Mouse (Mus musculus) CH12.LX (cell line): ENCODE data around the gene Pum1. TPM values are rescaled to one million over a fixed set of nuclear protein-coding genes. Genes with fewer than 3 reads are reported as not detected.
A peak's percentile ranks its signal among the peaks of the same experiment; 100 is the strongest.

Experiments
- DNase-seq: peaks from one replicate; pipeline ENCODE4 v3.0.0-alpha.2; 2013; ENCODE audit errors: extremely low read depth
- H3K27ac ChIP-seq: 2 replicates; pipeline ENCODE4 v1.5.1; 2012; ENCODE audit warnings: low read depth, mild to moderate bottlenecking, control low read depth, moderate library complexity; ENCODE audit not compliant: insufficient read depth
- H3K27me3 ChIP-seq: replicated peaks from 2 replicates; pipeline ENCODE3; 2012; ENCODE audit warnings: inconsistent platforms
- H3K36me3 ChIP-seq, 2 experiments: replicated peaks in 1 of 2; 2 replicates each; pipeline versions ENCODE3 to v1.6.1; 2012; ENCODE audit warnings: inconsistent platforms in 1 of 2, low read length in 1 of 2, mild to moderate bottlenecking in 1 of 2, mixed read lengths in 1 of 2, moderate library complexity in 1 of 2; ENCODE audit not compliant: control insufficient read depth in 1 of 2, insufficient read depth in 1 of 2
- H3K4me1 ChIP-seq, 2 experiments: 2 replicates each; pipeline ENCODE4 v1.6.1; 2012; ENCODE audit warnings: inconsistent platforms in 1 of 2, moderate library complexity in 1 of 2; ENCODE audit not compliant: insufficient read depth in 2 of 2, control insufficient read depth in 1 of 2
- H3K4me2 ChIP-seq: 2 replicates; pipeline ENCODE4 v1.6.1; 2012; ENCODE audit warnings: low read depth, mild to moderate bottlenecking, control low read depth; ENCODE audit not compliant: poor library complexity, insufficient read depth, severe bottlenecking
- H3K4me3 ChIP-seq, 3 experiments: fragments of 150-350 bp in 1 of 3; sonication (generic) in 1 of 3; replicated peaks in 1 of 3; 2 replicates each; pipeline versions ENCODE3 to v1.5.1; 2011 to 2012; ENCODE audit warnings: low read depth in 2 of 3, low read length in 2 of 3, mild to moderate bottlenecking in 2 of 3, moderate library complexity in 2 of 3, control low read depth in 1 of 3, improper control_type of control experiment in 1 of 3, inconsistent platforms in 1 of 3, mixed read lengths in 1 of 3; ENCODE audit not compliant: poor library complexity in 1 of 3
- H3K79me2 ChIP-seq: replicated peaks from 2 replicates; pipeline ENCODE4 v1.6.1; 2012; ENCODE audit warnings: mild to moderate bottlenecking, moderate library complexity; ENCODE audit not compliant: control insufficient read depth, poor library complexity, insufficient read depth, severe bottlenecking; ENCODE audit errors: extremely low read depth
- H3K9ac ChIP-seq: 2 replicates; pipeline ENCODE4 v1.6.1; 2012; ENCODE audit warnings: low read depth, mild to moderate bottlenecking, control low read depth, moderate library complexity; ENCODE audit not compliant: insufficient read depth
- H3K9me3 ChIP-seq: replicated peaks from 2 replicates; pipeline ENCODE3; 2012; ENCODE audit warnings: low read length, inconsistent platforms, mixed read lengths
- BHLHE40 ChIP-seq: IDR thresholded peaks from 2 replicates; pipeline ENCODE4 v1.6.1; 2011; ENCODE audit warnings: mild to moderate bottlenecking, low read depth, low read length, improper control_type of control experiment
- CHD1 ChIP-seq: IDR thresholded peaks from 2 replicates; pipeline ENCODE4 v1.6.1; 2012; ENCODE audit warnings: low read depth, low read length, improper control_type of control experiment, inconsistent platforms
- CTCF ChIP-seq, 2 experiments: IDR thresholded peaks in 1 of 2; conservative IDR thresholded peaks in 1 of 2; 2 replicates each; pipeline ENCODE4 v1.5.1; 2011 to 2012; ENCODE audit warnings: low read depth in 2 of 2, low read length in 2 of 2, improper control_type of control experiment in 1 of 2, inconsistent platforms in 1 of 2, mild to moderate bottlenecking in 1 of 2, moderate library complexity in 1 of 2
- ELF1 ChIP-seq: IDR thresholded peaks from 2 replicates; pipeline ENCODE4 v1.6.1; 2014; ENCODE audit warnings: low read depth, mild to moderate bottlenecking, inconsistent platforms, low read length, improper control_type of control experiment
- GABPA ChIP-seq: IDR thresholded peaks from 2 replicates; pipeline ENCODE4 v1.6.1; 2012; ENCODE audit warnings: low read depth, low read length, improper control_type of control experiment, inconsistent platforms; ENCODE audit not compliant: insufficient replicate concordance
- HCFC1 ChIP-seq: IDR thresholded peaks from 2 replicates; pipeline ENCODE4 v1.6.1; 2012; ENCODE audit warnings: low read depth, mild to moderate bottlenecking, inconsistent platforms, low read length, improper control_type of control experiment
- JUN ChIP-seq: IDR thresholded peaks from 2 replicates; pipeline ENCODE4 v1.6.1; 2011; ENCODE audit warnings: low read depth, mild to moderate bottlenecking, low read length, improper control_type of control experiment, moderate library complexity; ENCODE audit not compliant: insufficient read depth
- JUND ChIP-seq: conservative IDR thresholded peaks from 2 replicates; pipeline ENCODE4 v1.6.1; 2011; ENCODE audit warnings: low read depth, low read length, improper control_type of control experiment
- KAT2A ChIP-seq: IDR thresholded peaks from 2 replicates; pipeline ENCODE4 v1.6.1; 2012; ENCODE audit warnings: low read length, improper control_type of control experiment, inconsistent platforms; ENCODE audit not compliant: insufficient replicate concordance
- MAX ChIP-seq: IDR thresholded peaks from 2 replicates; pipeline ENCODE4 v1.6.1; 2011; ENCODE audit warnings: low read length, improper control_type of control experiment
- MXI1 ChIP-seq: IDR thresholded peaks from 2 replicates; pipeline ENCODE4 v1.6.1; 2011; ENCODE audit warnings: mild to moderate bottlenecking, low read depth, low read length, improper control_type of control experiment
- NELFE ChIP-seq: IDR thresholded peaks from 2 replicates; pipeline ENCODE4 v1.6.1; 2011; ENCODE audit warnings: low read depth, low read length, improper control_type of control experiment
- NRF1 ChIP-seq: IDR thresholded peaks from 2 replicates; pipeline ENCODE4 v1.6.1; 2014; ENCODE audit warnings: low read depth, mild to moderate bottlenecking, inconsistent platforms, low read length, improper control_type of control experiment, moderate library complexity
- PAX5 ChIP-seq: IDR thresholded peaks from 2 replicates; pipeline ENCODE4 v1.6.1; 2012; ENCODE audit warnings: low read length, inconsistent platforms, mixed read lengths
- POLR2A ChIP-seq: IDR thresholded peaks from 2 replicates; pipeline ENCODE4 v1.6.1; 2011; ENCODE audit warnings: low read depth, mild to moderate bottlenecking, improper control_type of control experiment, low read length
- POLR2AphosphoS2 ChIP-seq: IDR thresholded peaks from 2 replicates; pipeline ENCODE4 v1.6.1; 2011; ENCODE audit warnings: low read depth, low read length, improper control_type of control experiment
- ZKSCAN1 ChIP-seq: IDR thresholded peaks from 2 replicates; pipeline ENCODE4 v1.6.1; 2012; ENCODE audit warnings: low read depth, inconsistent platforms, low read length, improper control_type of control experiment, borderline replicate concordance
- ZMIZ1 ChIP-seq: IDR thresholded peaks from 2 replicates; pipeline ENCODE4 v1.6.1; 2012; ENCODE audit warnings: low read depth, mild to moderate bottlenecking, inconsistent platforms, low read length, improper control_type of control experiment
- dilution Hi-C: fragments of 300-500 bp; cut with MboI; formaldehyde crosslinking; loops from 2 replicates; pipeline ENCODE4 v1.14.3; 2020; ENCODE audit warnings: low sequenced_read_pairs; ENCODE audit not compliant: extremely low pct_unique_long_range_greater_than_20kb, extremely low pct_ligation_motif_present
- in situ Hi-C: fragments of 300-500 bp; cut with MboI; formaldehyde crosslinking; loops from 3 replicates; pipeline ENCODE4 v1.14.3; 2019; ENCODE audit warnings: low sequenced_read_pairs, low pct_ligation_motif_present, low pct_unique_long_range_greater_than_20kb, mixed read lengths
- polyA plus RNA-seq: library from polyadenylated mRNA; unstranded; fragments of >175 nt; gene quantifications from 2 replicates; pipeline ENCODE4 v1.2.1, GENCODE M21; 2012; ENCODE audit warnings: low read depth; ENCODE audit not compliant: insufficient read length
- total RNA-seq, 2 experiments: library from RNA; depleted of rRNA; stranded (reverse); fragments of 300-350 nt in 1 of 2; fragments of >200 nt in 1 of 2; gene quantifications; 2 replicates each; pipeline ENCODE4 v1.2.3; 2012 to 2014

Gene Pum1
- total and polyA plus RNA-seq, 3 experiments, result 17.1 to 41.0 (median 38.0) TPM

DNA sequence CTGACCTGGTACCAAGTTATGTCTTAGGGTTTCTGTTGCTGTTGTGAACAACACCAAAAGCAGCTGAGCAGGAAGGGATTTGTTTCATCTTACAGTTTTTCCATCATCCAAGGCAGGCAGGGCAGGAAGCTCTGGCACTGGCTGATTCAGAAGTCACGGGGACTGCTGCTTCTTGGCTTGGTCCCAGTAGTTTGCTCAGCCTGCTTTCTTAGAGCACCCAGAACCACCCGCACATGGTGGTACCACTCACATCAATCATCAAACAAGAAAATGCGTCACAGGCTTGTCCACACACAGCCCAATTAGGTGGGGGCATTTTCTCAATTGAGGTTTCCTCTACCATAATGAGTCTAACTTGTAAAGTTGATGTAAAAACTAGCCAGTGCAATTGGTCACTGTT is 115.9 kb downstream of the Pum1 start:
- dilution Hi-C loops (no loop called here), in situ Hi-C loops (no loop called here)
- Histone ChIP-seq H3K4me2 (no peak overlapping the region), H3K9me3 (no peaks in the 10 kb centered on the region), H3K27ac (no peak overlapping the region), H3K9ac (no peak overlapping the region), H3K4me3 (no peak overlapping the region), H3K79me2 (no peaks in the 10 kb centered on the region), H3K27me3 (no peaks in the 10 kb centered on the region), H3K4me1 (peaks cover 0 to 24% of the 10 kb centered on the region in 2 experiments; a peak in 2 of 4 replicates)
- no peak for DNase-seq
- TF ChIP-seq JUN, result no peak
- no peak for TF ChIP-seq POLR2A
- TF ChIP-seq KAT2A, result no peak
- TF ChIP-seq NRF1, result no peak
- TF ChIP-seq MAX, result no peak
- TF ChIP-seq HCFC1, result no peak
- no peak for TF ChIP-seq BHLHE40
- no peak for TF ChIP-seq ELF1
- TF ChIP-seq GABPA, result no peak
- no peak for TF ChIP-seq NELFE
- no peak for TF ChIP-seq JUND
- TF ChIP-seq PAX5, result no peak
- no peak for TF ChIP-seq ZKSCAN1
- no peak for TF ChIP-seq MXI1
- no peak for TF ChIP-seq CTCF (conservative IDR thresholded peaks at IDR 0.05 in 1 of 2, IDR thresholded peaks at IDR 0.05 in 1 of 2; ENCODE audit: low read depth in 2 of 2, low read length in 2 of 2)
- TF ChIP-seq CHD1, result no peak
- TF ChIP-seq, all 38 proteins: peak for 0
- H3K36me3 ChIP-seq, result peaks cover 65 to 88% of the 10 kb centered on the region in 2 experiments

DNA sequence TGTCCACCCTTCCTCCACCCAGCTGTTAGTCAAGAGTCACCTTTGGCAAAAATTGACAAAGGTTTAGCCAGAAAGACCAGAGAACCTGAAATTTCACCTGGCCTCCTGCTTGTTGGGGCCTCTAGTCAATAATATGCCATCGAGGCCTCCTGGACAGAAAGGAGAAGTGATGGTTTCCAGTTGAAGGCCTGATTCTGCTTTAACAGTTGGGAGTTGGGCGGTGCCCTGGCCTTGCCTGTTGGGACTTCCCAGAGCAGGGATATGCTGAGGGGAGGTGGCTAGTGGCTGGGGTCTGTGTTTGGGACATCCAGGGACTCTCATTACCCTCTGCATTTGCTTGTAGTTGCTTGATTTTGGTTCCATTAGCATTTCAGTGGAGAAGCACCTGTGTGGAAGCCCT is 119.4 kb downstream of the Pum1 start:
- DNase-seq, result peak; percentile 29
- Histone ChIP-seq H3K79me2 (no peaks in the 10 kb centered on the region), H3K4me1 (peaks cover 0 to 30% of the 10 kb centered on the region in 2 experiments; a peak in 2 of 4 replicates), H3K36me3 (peaks cover 33 to 58% of the 10 kb centered on the region in 2 experiments), H3K27me3 (no peaks in the 10 kb centered on the region), H3K9me3 (no peaks in the 10 kb centered on the region), H3K4me3 (no peak overlapping the region), H3K4me2 (no peak overlapping the region)
- in situ Hi-C loops (no loop called here), dilution Hi-C loops (no loop called here)
- TF ChIP-seq POLR2AphosphoS2 (peak; percentile 39; the same call in 1 of the 2 replicates), MAX (no peak), NRF1 (no peak), ZMIZ1 (no peak), PAX5 (no peak), HCFC1 (no peak)
- TF ChIP-seq, all 38 proteins: peak for 1
- no peak overlapping the region for H3K27ac ChIP-seq
- no peak overlapping the region for H3K9ac ChIP-seq
